Mouse (Mus musculus) neural tube, embryonic 13.5 days (tissue): ENCODE data around the gene Aldh1a1. TPM values are rescaled to one million over a fixed set of nuclear protein-coding genes. Genes with fewer than 3 reads are reported as not detected.

ENCODE experiments used
- polyA plus RNA-seq: library from polyadenylated mRNA; unstranded; fragments of >200 nt; fragmentation: Nextera tagmentation; extraction: Ambion mirVana; gene quantifications from 2 replicates; pipeline ENCODE4 v1.2.1, GENCODE M21; 2015

The Aldh1a1 gene
- polyA plus RNA-seq, 1 experiment from 2014 or later = 0.57 TPM

Other genes starting within 250 kb of the Aldh1a1 start
- gene Anxa1, start 101.8 kb upstream of the Aldh1a1 start, polyA plus RNA-seq = 4.0 and 4.9 TPM in 2 replicates
- 2.4 and 2.9 TPM in 2 replicates for gene Aldh1a7, start 234.8 kb downstream of the Aldh1a1 start, polyA plus RNA-seq